Mouse (Mus musculus): ENCODE results near the gene Bckdha. TPM values are rescaled to one million over a fixed set of nuclear protein-coding genes. Genes with fewer than 3 reads are reported as not detected.

Gene Bckdha
- polyA plus RNA-seq, 1 experiment from 2014 or later: 55.5 TPM

GRCm38 (mm10) chr7:25672442-25672841 lies 13.7 kb upstream of the Bckdha start:
- Histone ChIP-seq H3K27me3 (ENCODE audit: control insufficient read depth, insufficient read depth, low read length) (peaks cover 29% of the 10 kb centered on the region), H3K36me3 (ENCODE audit: control insufficient read depth, insufficient read depth, low read length) (peaks cover 10% of the 10 kb centered on the region; the same call in 1 of the 2 replicates), H3K4me1 (ENCODE audit: control insufficient read depth in 2 of 2, insufficient read depth in 2 of 2, low read length in 2 of 2) (peaks cover 8 to 16% of the 10 kb centered on the region in 2 experiments; a peak in 2 of 4 replicates), H3K4me2 (ENCODE audit: low read length) (no peak overlapping the region), H3K9ac (ENCODE audit: low read length) (no peak overlapping the region), H3K9me3 (ENCODE audit: control insufficient read depth, low read length) (no peaks in the 10 kb centered on the region), H3K4me3 (ENCODE audit: control insufficient read depth in 1 of 2, insufficient read depth in 1 of 2, low read depth in 1 of 2, low read length in 2 of 2) (no peak overlapping the region), H3K27ac (replicated peaks in 1 of 2; ENCODE audit: control insufficient read depth in 1 of 2, insufficient read depth in 1 of 2, low read depth in 2 of 2, low read length in 2 of 2) (no peak overlapping the region)
- WGBS: 49% methylated on average over 4 of the region's 4 CpGs
- ATAC-seq (ENCODE audit: insufficient number of reproducible peaks, insufficient read depth, low FRiP score, low read depth): no peak

DNA sequence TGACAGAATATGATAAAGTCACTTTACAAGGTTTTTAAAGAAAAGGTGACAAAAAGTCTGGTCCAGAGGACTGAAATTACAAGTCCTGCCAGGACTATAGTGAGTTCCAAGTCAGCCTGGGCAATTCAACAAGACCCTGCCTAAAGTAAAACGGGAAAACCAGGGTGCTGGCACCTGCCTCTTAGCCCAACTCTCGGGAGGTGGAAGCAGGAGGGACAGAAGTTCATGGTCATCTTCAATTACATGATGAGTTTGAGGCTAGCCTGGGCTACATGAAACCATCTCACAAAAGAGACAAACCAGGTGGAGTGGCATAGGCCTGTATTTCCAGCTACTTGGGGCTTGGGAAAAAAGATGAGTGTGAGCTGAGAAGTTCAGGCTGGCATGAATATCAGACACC lies 12.9 kb upstream of the Bckdha start:
- H3K36me3 ChIP-seq (ENCODE audit: control insufficient read depth, insufficient read depth, low read length): peaks cover 10% of the 10 kb centered on the region; the same call in 1 of the 2 replicates
- no peak overlapping the region for H3K4me2 ChIP-seq (ENCODE audit: low read length)
- H3K4me1 ChIP-seq (ENCODE audit: control insufficient read depth in 2 of 2, insufficient read depth in 2 of 2, low read length in 2 of 2): peaks cover 7 to 15% of the 10 kb centered on the region in 2 experiments; a peak in 2 of 4 replicates
- peaks cover 29% of the 10 kb centered on the region for H3K27me3 ChIP-seq (ENCODE audit: control insufficient read depth, insufficient read depth, low read length)
- H3K4me3 ChIP-seq (ENCODE audit: control insufficient read depth in 1 of 2, insufficient read depth in 1 of 2, low read depth in 1 of 2, low read length in 2 of 2): no peak overlapping the region
- no peak overlapping the region for H3K9ac ChIP-seq (ENCODE audit: low read length)
- ATAC-seq (ENCODE audit: insufficient number of reproducible peaks, insufficient read depth, low FRiP score, low read depth): no peak
- 47% methylated on average over 2 of the region's 2 CpGs for WGBS
- no peak overlapping the region for H3K27ac ChIP-seq (replicated peaks in 1 of 2; ENCODE audit: control insufficient read depth in 1 of 2, insufficient read depth in 1 of 2, low read depth in 2 of 2, low read length in 2 of 2)
- H3K9me3 ChIP-seq (ENCODE audit: control insufficient read depth, low read length): no peaks in the 10 kb centered on the region

DNA sequence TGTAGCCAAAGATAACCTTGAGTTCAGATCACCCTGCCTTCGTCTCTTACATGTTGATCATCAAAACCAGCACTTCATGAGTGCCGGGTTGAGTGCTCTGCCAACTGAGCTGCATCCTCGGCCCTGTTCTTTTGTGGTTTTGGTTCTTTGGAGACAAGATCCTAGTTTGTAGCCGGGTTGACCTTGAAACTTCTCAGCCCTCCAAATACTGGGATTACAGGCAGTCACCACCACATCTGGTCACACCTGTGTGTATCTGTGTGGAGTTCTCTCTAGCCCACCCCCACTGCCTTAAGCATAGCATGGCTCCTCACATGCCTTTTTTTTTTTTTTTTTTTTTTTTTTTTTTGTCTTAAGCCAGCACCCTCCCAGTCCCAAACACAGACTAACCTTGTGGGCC lies 11.3 kb upstream of the Bckdha start:
- peaks cover 21% of the 10 kb centered on the region for H3K36me3 ChIP-seq (ENCODE audit: control insufficient read depth, insufficient read depth, low read length)
- H3K9ac ChIP-seq (ENCODE audit: low read length): no peak overlapping the region
- WGBS: 86% methylated on average over 4 of the region's 4 CpGs
- H3K4me2 ChIP-seq (ENCODE audit: low read length): no peak overlapping the region
- no peak overlapping the region for H3K27ac ChIP-seq (replicated peaks in 1 of 2; ENCODE audit: control insufficient read depth in 1 of 2, insufficient read depth in 1 of 2, low read depth in 2 of 2, low read length in 2 of 2)
- H3K4me1 ChIP-seq (ENCODE audit: control insufficient read depth in 2 of 2, insufficient read depth in 2 of 2, low read length in 2 of 2): peaks cover 2 to 6% of the 10 kb centered on the region in 2 experiments; a peak in 2 of 4 replicates
- H3K9me3 ChIP-seq (ENCODE audit: control insufficient read depth, low read length): no peaks in the 10 kb centered on the region
- no peak overlapping the region for H3K4me3 ChIP-seq (ENCODE audit: control insufficient read depth in 1 of 2, insufficient read depth in 1 of 2, low read depth in 1 of 2, low read length in 2 of 2)
- H3K27me3 ChIP-seq (ENCODE audit: control insufficient read depth, insufficient read depth, low read length): peaks cover 19% of the 10 kb centered on the region
- ATAC-seq (ENCODE audit: insufficient number of reproducible peaks, insufficient read depth, low FRiP score, low read depth): no peak

DNA sequence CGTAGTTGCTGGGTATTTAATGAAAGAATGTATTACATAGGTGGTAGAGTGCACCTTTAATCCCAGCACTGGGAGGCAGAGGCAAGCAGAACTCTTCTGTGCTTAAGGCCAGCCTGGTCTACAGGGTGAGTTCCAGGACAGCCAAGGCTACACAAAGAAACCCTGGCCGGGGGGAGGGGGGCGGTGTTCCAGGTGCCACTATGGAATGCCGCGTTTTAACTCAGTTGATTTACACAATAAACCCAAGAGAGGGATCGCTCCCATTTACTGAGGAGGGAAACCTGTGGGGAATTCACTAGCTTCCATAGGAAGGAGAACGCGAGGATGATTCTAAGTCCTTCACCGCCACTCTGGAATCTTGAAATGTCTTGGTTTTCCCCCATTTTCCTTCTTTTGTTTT lies 10.8 kb upstream of the Bckdha start:
- H3K4me2 ChIP-seq (ENCODE audit: low read length): no peak overlapping the region
- no peak for ATAC-seq (ENCODE audit: insufficient number of reproducible peaks, insufficient read depth, low FRiP score, low read depth)
- H3K9me3 ChIP-seq (ENCODE audit: control insufficient read depth, low read length): no peaks in the 10 kb centered on the region
- H3K4me3 ChIP-seq (ENCODE audit: control insufficient read depth in 1 of 2, insufficient read depth in 1 of 2, low read depth in 1 of 2, low read length in 2 of 2): no peak overlapping the region
- WGBS: 79% methylated on average over 9 of the region's 9 CpGs
- peaks cover 0 to 1% of the 10 kb centered on the region in 2 experiments; a peak in 2 of 4 replicates for H3K4me1 ChIP-seq (ENCODE audit: control insufficient read depth in 2 of 2, insufficient read depth in 2 of 2, low read length in 2 of 2)
- no peak overlapping the region for H3K27ac ChIP-seq (replicated peaks in 1 of 2; ENCODE audit: control insufficient read depth in 1 of 2, insufficient read depth in 1 of 2, low read depth in 2 of 2, low read length in 2 of 2)
- H3K9ac ChIP-seq (ENCODE audit: low read length): no peak overlapping the region
- peaks cover 14% of the 10 kb centered on the region for H3K27me3 ChIP-seq (ENCODE audit: control insufficient read depth, insufficient read depth, low read length)
- H3K36me3 ChIP-seq (ENCODE audit: control insufficient read depth, insufficient read depth, low read length): peaks cover 26% of the 10 kb centered on the region

- Histone ChIP-seq H3K9ac (ENCODE audit: low read length) (no peak overlapping the region), H3K36me3 (ENCODE audit: control insufficient read depth, insufficient read depth, low read length) (peaks cover 31% of the 10 kb centered on the region), H3K27me3 (ENCODE audit: control insufficient read depth, insufficient read depth, low read length) (peaks cover 10% of the 10 kb centered on the region), H3K9me3 (ENCODE audit: control insufficient read depth, low read length) (no peaks in the 10 kb centered on the region), H3K4me3 (ENCODE audit: control insufficient read depth in 1 of 2, insufficient read depth in 1 of 2, low read depth in 1 of 2, low read length in 2 of 2) (no peak overlapping the region), H3K27ac (replicated peaks in 1 of 2; ENCODE audit: control insufficient read depth in 1 of 2, insufficient read depth in 1 of 2, low read depth in 2 of 2, low read length in 2 of 2) (no peak overlapping the region), H3K4me1 (ENCODE audit: control insufficient read depth in 2 of 2, insufficient read depth in 2 of 2, low read length in 2 of 2) (no peaks in the 10 kb centered on the region; a peak in 1 of 4 replicates), H3K4me2 (ENCODE audit: low read length) (no peak overlapping the region)
- ATAC-seq (ENCODE audit: insufficient number of reproducible peaks, insufficient read depth, low FRiP score, low read depth): no peak
- 92% methylated on average over 10 of the region's 10 CpGs for WGBS
Observed at GRCm38 (mm10) chr7:25669158-25669557, 10.4 kb upstream of the Bckdha start.

DNA sequence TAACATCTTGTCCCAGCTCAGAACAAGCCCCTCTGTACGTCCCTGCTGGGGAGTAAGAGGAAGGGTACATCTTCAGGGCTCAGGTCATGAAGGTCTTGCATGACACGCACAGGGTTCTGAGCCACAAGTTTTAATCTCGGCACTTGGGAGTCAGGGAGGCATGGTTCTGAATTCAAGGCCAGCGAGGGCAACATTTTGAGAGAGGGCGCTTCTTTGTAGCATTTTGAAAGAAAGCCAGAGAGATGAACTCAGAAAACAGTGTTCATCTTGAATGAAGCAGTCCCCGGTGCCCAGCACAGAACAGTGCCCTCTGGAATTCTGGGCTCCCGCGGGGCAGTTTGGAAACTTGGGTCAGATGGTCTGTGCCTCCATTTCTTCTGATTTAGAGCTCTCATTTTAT lies 7.6 kb upstream of the Bckdha start:
- H3K4me2 ChIP-seq (ENCODE audit: low read length): no peak overlapping the region
- WGBS: 93% methylated on average over 8 of the region's 8 CpGs
- H3K27me3 ChIP-seq (ENCODE audit: control insufficient read depth, insufficient read depth, low read length): no peaks in the 10 kb centered on the region
- H3K4me1 ChIP-seq (ENCODE audit: control insufficient read depth in 2 of 2, insufficient read depth in 2 of 2, low read length in 2 of 2): no peaks in the 10 kb centered on the region; a peak in 1 of 4 replicates
- no peak overlapping the region for H3K4me3 ChIP-seq (ENCODE audit: control insufficient read depth in 1 of 2, insufficient read depth in 1 of 2, low read depth in 1 of 2, low read length in 2 of 2)
- no peaks in the 10 kb centered on the region for H3K9me3 ChIP-seq (ENCODE audit: control insufficient read depth, low read length)
- H3K27ac ChIP-seq (replicated peaks in 1 of 2; ENCODE audit: control insufficient read depth in 1 of 2, insufficient read depth in 1 of 2, low read depth in 2 of 2, low read length in 2 of 2): no peak overlapping the region
- H3K36me3 ChIP-seq (ENCODE audit: control insufficient read depth, insufficient read depth, low read length): peaks cover 46% of the 10 kb centered on the region
- no peak for ATAC-seq (ENCODE audit: insufficient number of reproducible peaks, insufficient read depth, low FRiP score, low read depth)
- no peak overlapping the region for H3K9ac ChIP-seq (ENCODE audit: low read length)

DNA sequence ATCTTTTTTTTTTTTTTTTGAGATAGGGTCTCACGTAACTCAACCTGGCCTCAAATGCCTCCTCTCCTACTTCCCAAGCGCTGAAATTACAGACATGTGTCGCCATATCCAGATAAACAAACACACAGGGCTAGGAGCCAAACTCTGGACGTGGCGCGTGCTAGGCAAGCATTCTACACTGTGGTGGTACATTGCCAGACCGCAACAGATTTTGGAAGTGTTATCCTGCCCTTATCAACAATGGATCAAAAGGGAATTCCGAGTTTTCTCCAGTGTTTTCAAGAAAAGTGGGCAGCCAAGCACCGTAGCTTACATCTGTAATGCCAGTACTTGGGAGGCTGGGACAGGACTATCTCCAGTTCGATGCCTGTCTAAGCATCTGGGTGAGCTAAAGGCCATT lies 996 bp downstream of the Bckdha start:
- Histone ChIP-seq H3K4me1 (ENCODE audit: control insufficient read depth in 2 of 2, insufficient read depth in 2 of 2, low read length in 2 of 2) (peaks cover 4 to 14% of the 10 kb centered on the region in 2 experiments), H3K9me3 (ENCODE audit: control insufficient read depth, low read length) (no peaks in the 10 kb centered on the region), H3K36me3 (ENCODE audit: control insufficient read depth, insufficient read depth, low read length) (0 out of 2 replicates have a peak, but pooled peaks cover 8% of the 10 kb centered on the region), H3K4me3 (ENCODE audit: control insufficient read depth in 1 of 2, insufficient read depth in 1 of 2, low read depth in 1 of 2, low read length in 2 of 2) (peak overlapping the region; percentile 67 to 71), H3K9ac (ENCODE audit: low read length) (peak overlapping the region; percentile 86), H3K27ac (replicated peaks in 1 of 2; ENCODE audit: control insufficient read depth in 1 of 2, insufficient read depth in 1 of 2, low read depth in 2 of 2, low read length in 2 of 2) (no peak overlapping the region), H3K27me3 (ENCODE audit: control insufficient read depth, insufficient read depth, low read length) (no peaks in the 10 kb centered on the region), H3K4me2 (ENCODE audit: low read length) (peak overlapping the region; percentile 79)
- WGBS: 35% methylated on average over 10 of the region's 10 CpGs
- no peak for ATAC-seq (ENCODE audit: insufficient number of reproducible peaks, insufficient read depth, low FRiP score, low read depth)

All from heart, embryonic 14.5 days (tissue).